8 mouse cellular contexts compared by ENCODE assay signal in genomic region chr15:85935627-85936049, GRCm38 (mm10). TPM values are rescaled to one million over a fixed set of nuclear protein-coding genes. Genes with fewer than 3 reads are reported as not detected.
DNase-seq lines count a peak whose midpoint lies in the region; ATAC-seq and TF ChIP-seq lines count a peak whose summit lies in the region.

No protein-coding gene starts in this region.

- H3K9me3 ChIP-seq in liver, embryonic 14.5 days (ENCODE audit: control insufficient read depth, low read length), result no peaks in the 10 kb centered on the region
- H3K9me3 ChIP-seq in midbrain, embryonic 13.5 days, result no peaks in the 10 kb centered on the region

- H3K4me3 ChIP-seq in liver, embryonic 14.5 days (ENCODE audit: insufficient read depth in 1 of 2, low read depth in 2 of 2, low read length in 2 of 2), result no peak overlapping the region
- H3K4me3 ChIP-seq in midbrain, embryonic 13.5 days (replicated peaks), result no peak overlapping the region

- WGBS in liver, embryonic 14.5 days (ENCODE audit: insufficient replicate concordance), result 30% methylated on average over 5 of the region's 5 CpGs
- WGBS in midbrain, embryonic 13.5 days, result 36% methylated on average over 5 of the region's 5 CpGs

- TF ChIP-seq EP300 in liver, embryonic 14.5 days (IDR thresholded peaks at IDR 0.05; ENCODE audit: low read depth), result no peak

- no peak overlapping the region for H3K4me2 ChIP-seq in liver, embryonic 14.5 days (ENCODE audit: low read depth)
- H3K4me2 ChIP-seq in midbrain, embryonic 13.5 days (replicated peaks), result no peak overlapping the region

- H3K27ac ChIP-seq in liver, embryonic 14.5 days, result no peak overlapping the region
- no peak overlapping the region for H3K27ac ChIP-seq in midbrain, embryonic 13.5 days

- H3K36me3 ChIP-seq in liver, embryonic 14.5 days (replicated peaks; ENCODE audit: control insufficient read depth, insufficient read depth, low read depth), result no peaks in the 10 kb centered on the region
- peaks cover 10% of the 10 kb centered on the region; the same call in 1 of the 2 replicates for H3K36me3 ChIP-seq in midbrain, embryonic 13.5 days

- H3K27me3 ChIP-seq in liver, embryonic 14.5 days (ENCODE audit: control insufficient read depth, insufficient read depth, low read length), result no peaks in the 10 kb centered on the region
- no peaks in the 10 kb centered on the region for H3K27me3 ChIP-seq in midbrain, embryonic 13.5 days

- no peak overlapping the region for H3K9ac ChIP-seq in liver, embryonic 14.5 days (replicated peaks)
- H3K9ac ChIP-seq in midbrain, embryonic 13.5 days (replicated peaks), result no peak overlapping the region

- H3K4me1 ChIP-seq in liver, embryonic 14.5 days (replicated peaks; ENCODE audit: control insufficient read depth in 2 of 2, insufficient read depth in 2 of 2, low read length in 1 of 2), result 0 out of 4 replicates have a peak, but pooled peaks cover 0 to 4% of the 10 kb centered on the region in 2 experiments
- H3K4me1 ChIP-seq in midbrain, embryonic 13.5 days (replicated peaks), result no peaks in the 10 kb centered on the region

- TF ChIP-seq CTCF in liver, embryonic 14.5 days (IDR thresholded peaks at IDR 0.05; ENCODE audit: low read depth), result no peak

- peak; percentile 68 for ATAC-seq in liver, embryonic 14.5 days (ENCODE audit: insufficient read depth)
- ATAC-seq in monocyte, adult 5-6 weeks (replicated peaks; ENCODE audit: insufficient number of reproducible peaks, low FRiP score, low TSS enrichment, poor library complexity, severe bottlenecking), result no peak
- no peak for ATAC-seq in midbrain, embryonic 13.5 days

- peak; percentile 32 for DNase-seq in urinary bladder, postnatal 14 days (ENCODE audit: low spot score)
- DNase-seq in urinary bladder, postnatal 10 days (ENCODE audit: low spot score), result no peak
- DNase-seq in heart, postnatal 4 days, result peak; percentile 48
- peak; percentile 14 to 29 (median 26) for DNase-seq in liver, embryonic 14.5 days (ENCODE audit: low read depth in 3 of 3, low spot score in 3 of 3)
- no peak for DNase-seq in layer of hippocampus, postnatal 36 days
- no peak for DNase-seq in layer of hippocampus, adult 9-11 months

RNA-seq across cellular contexts. Expression of gene Trmu, which starts 56.5 kb away (rescaled TPM):
- total RNA-seq in heart, postnatal 4 days (2021), result 10 to 100 TPM; 27.4 to 29.4 TPM
- polyA plus RNA-seq in liver, embryonic 14.5 days (2012; rRNA removed), result 9.5 and 15.2 TPM in 2 replicates
- polyA plus RNA-seq in liver, embryonic 14.5 days (2014; fragmentation: Nextera tagmentation; extraction: Ambion mirVana), result 10.9 and 12.7 TPM in 2 replicates
- 13.9 to 27.9 TPM (median 21.2 TPM) in 3 replicates for total RNA-seq in monocyte, adult 5-6 weeks (2017)
- total RNA-seq in layer of hippocampus, postnatal 36 days (2021), result 10 to 100 TPM; 33.9 to 36.8 TPM
- 48.8 and 53.9 TPM in 2 replicates for polyA plus RNA-seq in midbrain, embryonic 13.5 days (2015; fragmentation: Nextera tagmentation; extraction: Ambion mirVana)

Comparison
In these comparisons a context has a peak if more than half of its experiments do, and no peak if none do; other contexts are left out.
1. DNase-seq: peak in urinary bladder, postnatal 14 days (single experiment), heart, postnatal 4 days (single experiment) and liver, embryonic 14.5 days (3 of 3); none in urinary bladder, postnatal 10 days (single experiment), layer of hippocampus, postnatal 36 days (0 of 2) and layer of hippocampus, adult 9-11 months (single experiment).